Mouse (Mus musculus) ovary, postnatal 36 days (tissue): Measurements from ENCODE around the gene Gins2.
A peak's percentile ranks its signal among the peaks of the same experiment; 100 is the strongest.

ENCODE experiments used
- DNase-seq: peaks from one replicate; pipeline ENCODE4 v3.0.0; 2022; ENCODE audit warnings: low spot score, mixed read lengths

Gins2 gene

DNA sequence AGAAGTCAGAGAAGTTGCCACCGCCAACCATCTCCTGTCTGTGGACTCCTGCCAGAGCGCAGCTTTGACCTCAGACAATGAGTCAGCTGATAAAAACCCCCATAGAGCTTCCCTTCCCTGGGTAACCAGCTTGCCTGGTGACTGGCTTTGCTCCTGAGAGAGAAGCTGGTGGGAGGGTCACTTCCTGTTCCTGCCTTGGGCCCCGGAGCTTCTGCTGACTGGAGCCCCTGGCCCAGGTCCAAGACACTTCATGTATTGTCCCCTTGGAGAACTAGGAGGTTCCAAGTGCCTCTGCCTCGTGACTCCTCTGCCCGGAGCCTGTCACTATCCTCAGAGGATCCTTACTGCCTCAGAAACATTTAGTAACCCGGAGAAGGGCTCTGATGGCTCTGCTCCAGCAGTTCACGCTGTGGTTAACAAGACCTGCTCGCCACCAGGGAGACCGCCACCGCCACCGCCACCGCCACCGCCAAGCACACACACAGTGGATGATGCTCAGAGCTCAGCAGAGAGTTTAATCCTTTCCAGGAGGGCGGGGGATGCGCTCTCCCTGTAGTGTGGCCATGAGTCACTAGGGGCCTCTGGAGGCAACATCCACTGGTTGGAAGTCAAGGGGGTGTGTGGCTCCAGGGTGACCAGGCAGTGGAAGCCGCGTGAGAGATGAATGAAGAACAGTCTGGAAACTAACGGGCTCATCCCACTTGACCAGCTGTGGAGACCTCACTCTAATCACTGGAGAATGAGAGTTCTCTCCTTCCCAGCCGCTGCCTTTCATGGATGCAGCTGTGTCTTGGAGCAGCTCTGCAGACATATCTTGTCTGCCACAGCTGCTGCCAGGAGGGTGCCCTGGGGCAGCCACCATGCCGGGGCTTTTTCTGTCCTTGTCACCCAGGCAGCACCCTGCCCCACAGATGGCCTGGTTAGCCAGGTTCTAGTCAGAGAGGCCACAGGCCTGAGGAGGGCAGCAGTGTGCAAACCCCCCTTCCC lies 25.0 kb downstream of the Gins2 start:
- peak; percentile 76 for DNase-seq

- no peak for DNase-seq
These were observed 25.8 kb downstream of the Gins2 start for GRCm38 (mm10) chr8:120563348-120563724.

- DNase-seq: no peak
These were observed 26.3 kb downstream of the Gins2 start for GRCm38 (mm10) chr8:120562680-120563347.

GRCm38 (mm10) chr8:120561539-120562435 lies 27.3 kb downstream of the Gins2 start:
- DNase-seq: no peak

DNA sequence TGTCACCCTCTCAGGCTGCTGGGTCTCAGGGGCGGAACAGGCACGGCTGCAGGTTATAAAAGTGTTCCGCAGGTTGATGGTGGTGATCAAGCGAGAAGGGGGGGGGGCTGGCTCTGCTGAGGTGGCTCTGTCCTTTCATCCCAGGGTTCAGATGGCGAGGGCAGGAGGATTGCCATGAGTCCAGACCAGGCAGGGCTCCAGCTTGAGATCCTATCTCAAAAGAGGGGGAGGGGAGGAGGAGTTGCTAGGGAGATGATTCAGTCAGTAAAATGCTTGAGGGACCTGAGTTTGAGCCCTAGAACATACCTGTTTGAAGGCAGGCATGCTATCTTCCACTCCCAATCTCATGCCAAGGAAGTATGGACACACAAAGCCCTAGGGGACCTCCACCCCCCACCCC lies 28.6 kb downstream of the Gins2 start:
- DNase-seq: no peak

DNA sequence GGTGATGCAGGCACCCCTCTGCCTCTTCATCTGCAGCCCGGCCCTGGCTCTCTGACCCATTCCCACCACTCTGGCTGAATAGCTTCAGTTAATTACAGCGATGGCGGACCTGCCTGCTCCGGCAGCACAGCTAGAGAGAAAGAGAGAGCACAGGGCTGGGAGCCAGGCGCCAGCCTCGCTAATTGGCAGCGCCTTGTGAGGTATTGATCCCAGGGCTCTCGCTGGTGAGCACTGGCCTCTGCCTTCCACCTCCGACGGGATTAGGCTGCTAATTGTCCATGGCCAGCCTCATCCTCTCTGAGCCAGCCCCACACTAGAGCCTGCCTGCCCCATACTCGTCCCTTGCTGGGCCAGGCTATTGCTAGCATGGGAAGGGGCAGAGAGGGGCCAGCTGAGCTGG lies 29.4 kb downstream of the Gins2 start:
- no peak for DNase-seq

- no peak for DNase-seq
These were observed 30.9 kb downstream of the Gins2 start for GRCm38 (mm10) chr8:120558162-120558561.

GRCm38 (mm10) chr8:120557170-120557965 lies 31.7 kb downstream of the Gins2 start:
- DNase-seq: no peak

DNA sequence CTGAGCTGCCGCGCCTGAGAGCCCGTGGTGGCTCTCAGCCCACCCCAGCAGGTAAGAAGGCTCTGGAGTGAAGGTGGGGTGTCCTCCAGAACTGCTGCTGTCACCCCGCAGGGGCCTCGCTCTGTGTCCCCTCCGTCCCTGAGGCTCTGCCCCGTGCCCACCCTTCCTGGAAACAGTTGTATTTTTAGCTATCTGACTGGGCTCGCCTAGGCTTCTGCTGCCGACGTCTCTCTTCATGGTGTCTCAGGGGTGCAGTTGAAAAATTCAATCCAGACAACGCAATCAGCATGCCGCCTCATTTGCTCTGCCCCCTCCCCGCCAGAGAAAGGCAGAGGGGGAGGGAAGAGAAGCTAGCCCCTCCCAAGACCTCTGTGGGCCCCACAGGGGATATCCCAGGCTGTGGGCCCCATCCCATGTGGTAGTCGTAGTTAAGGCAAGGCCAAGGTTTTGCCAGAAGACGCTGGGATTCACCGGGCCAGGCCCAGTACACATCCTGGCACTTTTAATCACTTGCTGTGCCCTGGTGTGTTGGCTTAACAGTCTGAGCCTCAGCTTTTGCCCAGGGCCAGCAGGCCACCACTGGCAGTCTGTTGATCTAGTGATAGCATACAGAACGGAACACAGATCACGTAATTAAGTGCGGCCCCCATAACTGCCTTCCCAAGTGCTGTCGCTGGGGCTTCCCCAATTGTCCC lies 32.8 kb downstream of the Gins2 start:
- DNase-seq: no peak

DNA sequence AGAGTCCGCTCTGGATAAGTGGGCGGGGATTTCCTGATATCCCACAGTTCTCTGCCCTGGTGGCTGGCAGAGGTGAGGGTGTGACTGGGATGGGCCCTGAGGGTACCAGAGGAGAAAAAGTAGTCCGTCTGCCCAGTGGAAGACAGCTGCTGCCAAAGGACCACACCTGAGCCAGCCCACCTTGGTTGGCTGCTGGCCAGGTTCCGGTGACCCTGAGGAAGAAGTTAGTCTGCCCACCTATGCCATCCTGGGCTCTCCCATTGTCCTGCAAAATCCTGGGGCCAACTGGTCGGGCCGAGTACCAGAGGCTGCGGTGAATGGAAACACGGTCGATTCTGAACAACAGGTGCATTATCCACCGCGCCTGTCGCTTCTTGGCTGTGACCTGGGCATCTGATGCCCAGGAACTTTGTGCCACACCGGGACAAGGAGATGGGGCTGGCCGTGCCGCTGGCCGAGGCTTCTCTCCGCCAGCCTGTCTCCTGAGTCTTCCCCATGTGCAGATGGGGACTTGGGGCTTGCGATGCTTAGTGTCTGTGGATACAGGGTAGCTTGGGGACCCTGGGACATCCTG lies 34.6 kb downstream of the Gins2 start:
- DNase-seq: no peak

DNA sequence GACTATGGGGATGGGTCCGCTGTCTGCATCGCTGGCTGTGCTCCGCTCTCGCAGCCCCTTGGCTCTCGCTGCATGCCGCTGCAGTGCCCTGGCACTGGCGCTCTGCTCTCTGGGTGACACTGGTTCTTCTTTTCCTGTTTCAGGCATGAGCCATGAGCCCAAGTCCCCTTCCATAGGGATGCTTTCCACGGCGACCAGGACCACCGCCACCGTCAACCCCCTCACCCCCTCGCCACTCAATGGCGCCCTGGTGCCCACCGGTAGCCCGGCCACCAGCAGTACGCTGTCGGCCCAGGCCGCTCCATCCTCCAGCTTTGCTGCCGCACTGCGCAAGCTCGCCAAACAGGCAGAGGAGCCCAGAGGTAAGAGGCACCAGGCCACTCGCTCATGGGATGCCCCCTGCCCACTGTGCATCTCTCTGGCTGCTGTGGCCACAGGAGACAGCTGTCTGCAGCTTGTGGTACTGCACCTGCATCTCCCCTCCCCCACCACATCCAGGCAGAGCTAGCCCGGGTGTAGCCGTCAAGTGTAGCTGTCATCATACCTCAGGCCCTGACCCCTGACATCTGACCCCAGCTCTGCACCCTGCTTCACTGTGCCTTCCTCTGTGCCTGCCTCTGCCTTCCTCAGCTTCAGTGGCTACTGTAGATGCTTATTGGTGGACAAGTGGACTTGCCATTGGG lies 35.5 kb downstream of the Gins2 start:
- no peak for DNase-seq

- DNase-seq: no peak
These were observed 36.6 kb downstream of the Gins2 start for GRCm38 (mm10) chr8:120552509-120552908.

DNA sequence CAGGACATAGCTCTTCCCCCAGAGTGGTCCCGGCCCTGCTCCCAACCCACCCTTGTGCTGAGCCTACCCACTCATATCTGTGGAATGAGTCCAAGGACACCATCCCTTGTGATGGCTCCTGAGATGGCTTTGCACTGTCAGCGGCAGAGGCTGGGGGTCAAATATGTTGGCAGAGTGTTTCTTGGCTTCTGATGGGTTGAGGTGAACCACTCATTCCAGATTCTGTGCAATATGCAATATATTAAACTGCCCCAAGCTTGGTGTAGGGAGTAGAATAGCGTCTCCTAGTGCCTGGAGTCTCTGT lies 37.5 kb downstream of the Gins2 start:
- no peak for DNase-seq

- no peak for DNase-seq
These were observed 38.0 kb downstream of the Gins2 start for GRCm38 (mm10) chr8:120550937-120551676.

DNA sequence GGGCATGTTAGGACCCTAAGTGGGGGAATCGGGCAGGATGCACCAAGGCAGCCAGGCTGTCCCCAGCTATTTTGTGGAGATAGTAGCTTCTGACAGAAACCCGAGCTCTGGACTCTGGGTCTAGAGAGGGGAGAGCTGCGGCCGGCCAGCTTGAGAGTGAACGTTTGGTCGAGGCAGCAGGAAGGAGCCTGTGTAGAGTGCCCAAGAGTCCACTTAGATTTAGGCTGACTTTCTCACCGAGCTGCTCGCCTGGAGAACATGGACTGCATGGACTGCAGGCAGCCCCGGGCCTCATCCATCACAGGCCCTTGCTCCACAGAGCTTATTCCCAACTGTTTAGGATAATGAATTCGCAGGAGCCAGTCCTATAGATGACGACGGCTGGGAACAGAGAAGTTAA lies 38.7 kb downstream of the Gins2 start:
- no peak for DNase-seq

- no peak for DNase-seq
These were observed 39.2 kb downstream of the Gins2 start for GRCm38 (mm10) chr8:120549922-120550321.

GRCm38 (mm10) chr8:120549321-120549921 lies 39.7 kb downstream of the Gins2 start:
- no peak for DNase-seq

- DNase-seq: no peak
These were observed 40.8 kb downstream of the Gins2 start for GRCm38 (mm10) chr8:120548313-120548761.

DNA sequence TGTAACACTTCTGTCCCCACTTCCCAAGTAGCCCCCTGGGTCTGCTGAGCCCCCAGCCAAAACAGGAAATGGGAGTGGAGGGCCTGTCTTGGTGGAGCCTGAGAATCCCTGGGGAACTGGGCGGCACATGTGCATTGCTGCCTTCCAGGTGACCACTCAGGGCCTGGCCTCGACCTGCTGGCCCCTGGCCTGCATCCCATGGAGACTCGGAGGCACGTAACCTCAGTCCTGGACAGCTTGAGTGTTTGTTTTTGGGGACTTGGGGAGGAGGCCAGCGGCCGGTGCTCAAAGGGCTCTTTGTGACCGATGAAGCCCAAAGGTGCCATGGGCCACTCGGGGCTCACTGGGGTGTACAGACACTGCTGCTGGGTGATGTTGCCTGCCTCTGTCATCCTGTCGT lies 41.5 kb downstream of the Gins2 start:
- no peak for DNase-seq
